Mouse (Mus musculus): ENCODE data around the gene Odf2. TPM values are rescaled to one million over a fixed set of nuclear protein-coding genes. Genes with fewer than 3 reads are reported as not detected.

Gene Odf2
- total RNA-seq, 2 experiments from 2014 or later, result 113 to 127 TPM

GRCm38 (mm10) chr2:29922011-29922410, 33.0 kb downstream of the Odf2 start:
- no peak overlapping the region; the same call in 1 of the 2 replicates for H3K27ac ChIP-seq
- DNase-seq (ENCODE audit: low spot score in 2 of 2), result peak; percentile 8 to 15
- no peak for TF ChIP-seq CTCF (conservative IDR thresholded peaks at IDR 0.05)
- no peak overlapping the region for H3K4me3 ChIP-seq

- Histone ChIP-seq H3K27ac (no peak overlapping the region), H3K4me3 (no peak overlapping the region)
- no peak for DNase-seq (ENCODE audit: low spot score in 2 of 2)
- no peak for TF ChIP-seq CTCF (conservative IDR thresholded peaks at IDR 0.05)
Observed at GRCm38 (mm10) chr2:29926542-29926941, 37.5 kb downstream of the Odf2 start.

- Histone ChIP-seq H3K4me3 (no peak overlapping the region), H3K27ac (peak overlapping the region; percentile 76)
- TF ChIP-seq CTCF (conservative IDR thresholded peaks at IDR 0.05), result peak; percentile 34
- peak; percentile 31 to 41 for DNase-seq (ENCODE audit: low spot score in 2 of 2)
Observed at GRCm38 (mm10) chr2:29930506-29930905, 41.5 kb downstream of the Odf2 start.

GRCm38 (mm10) chr2:29931194-29931593, 42.2 kb downstream of the Odf2 start:
- Histone ChIP-seq H3K27ac (peak overlapping the region; percentile 76; the same call in 1 of the 2 replicates), H3K4me3 (no peak overlapping the region)
- no peak for DNase-seq (ENCODE audit: low spot score in 2 of 2)
- no peak for TF ChIP-seq CTCF (conservative IDR thresholded peaks at IDR 0.05)

- Histone ChIP-seq H3K4me3 (peak within 1 kb of the TSS; percentile 79), H3K27ac (peak within 1 kb of the TSS; percentile 90)
- peak; percentile 97 to 98 for DNase-seq (ENCODE audit: low spot score in 2 of 2)
- peak; percentile 83 for TF ChIP-seq CTCF (conservative IDR thresholded peaks at IDR 0.05)
Observed at GRCm38 (mm10) chr2:29934906-29935599, 46.0 kb downstream of the Odf2 start, which contains the start of gene Gle1. Gene Gle1 (plus strand): TSS chr2:29935426.

GRCm38 (mm10) chr2:29940073-29940472, 51.1 kb downstream of the Odf2 start:
- no peak overlapping the region for H3K4me3 ChIP-seq
- H3K27ac ChIP-seq, result no peak overlapping the region
- no peak for TF ChIP-seq CTCF (conservative IDR thresholded peaks at IDR 0.05)
- no peak for DNase-seq (ENCODE audit: low spot score in 2 of 2)

- no peak for TF ChIP-seq CTCF (conservative IDR thresholded peaks at IDR 0.05)
- Histone ChIP-seq H3K4me3 (no peak overlapping the region), H3K27ac (no peak overlapping the region)
- DNase-seq (ENCODE audit: low spot score in 2 of 2), result no peak
Observed at GRCm38 (mm10) chr2:29940826-29941225, 51.8 kb downstream of the Odf2 start.

- Histone ChIP-seq H3K27ac (peak overlapping the region; percentile 57), H3K4me3 (no peak overlapping the region)
- no peak for DNase-seq (ENCODE audit: low spot score in 2 of 2)
- no peak for TF ChIP-seq CTCF (conservative IDR thresholded peaks at IDR 0.05)
Observed at GRCm38 (mm10) chr2:29944723-29945122, 55.7 kb downstream of the Odf2 start.

GRCm38 (mm10) chr2:29948896-29949295, 59.9 kb downstream of the Odf2 start:
- no peak overlapping the region for H3K27ac ChIP-seq
- no peak overlapping the region for H3K4me3 ChIP-seq
- TF ChIP-seq CTCF (conservative IDR thresholded peaks at IDR 0.05), result no peak
- no peak for DNase-seq (ENCODE audit: low spot score in 2 of 2)

- DNase-seq (ENCODE audit: low spot score in 2 of 2), result no peak
- Histone ChIP-seq H3K4me3 (no peak overlapping the region), H3K27ac (no peak overlapping the region)
- no peak for TF ChIP-seq CTCF (conservative IDR thresholded peaks at IDR 0.05)
Observed at GRCm38 (mm10) chr2:29961246-29961645, 72.2 kb downstream of the Odf2 start.

- TF ChIP-seq CTCF (conservative IDR thresholded peaks at IDR 0.05), result 0 out of 2 replicates have a peak, but pooled peaks have one; percentile 16
- Histone ChIP-seq H3K4me3 (peak overlapping the region; percentile 97), H3K27ac (peak overlapping the region; percentile 100)
- peak; percentile 51 to 73 for DNase-seq (ENCODE audit: low spot score in 2 of 2)
Observed at GRCm38 (mm10) chr2:29964354-29965249, 75.6 kb downstream of the Odf2 start.

- Histone ChIP-seq H3K27ac (peak within 1 kb of the TSS; percentile 100), H3K4me3 (peak within 1 kb of the TSS; percentile 97)
- peak; percentile 95 to 99 for DNase-seq (ENCODE audit: low spot score in 2 of 2)
- TF ChIP-seq CTCF (conservative IDR thresholded peaks at IDR 0.05), result no peak
Observed at GRCm38 (mm10) chr2:29965250-29965843, 76.3 kb downstream of the Odf2 start, which contains the start of gene Sptan1. Gene Sptan1 (plus strand): TSS chr2:29965560.

GRCm38 (mm10) chr2:29965906-29966305, 76.9 kb downstream of the Odf2 start:
- peak overlapping the region; percentile 97 for H3K4me3 ChIP-seq
- DNase-seq (ENCODE audit: low spot score in 2 of 2), result peak; percentile 31 to 58
- peak overlapping the region; percentile 100 for H3K27ac ChIP-seq
- TF ChIP-seq CTCF (conservative IDR thresholded peaks at IDR 0.05), result peak; percentile 40
